Mouse (Mus musculus) liver, adult 2 months (tissue): ENCODE data around the gene Dhx57. TPM values are rescaled to one million over a fixed set of nuclear protein-coding genes. Genes with fewer than 3 reads are reported as not detected.

Experiments used
- DNase-seq: peaks from one replicate; pipeline ENCODE4 v3.0.0-alpha.2; 2011; ENCODE audit warnings: low read depth, low spot score; ENCODE audit errors: extremely low read depth
- H3K27ac ChIP-seq: fragments of 200-500 bp; replicated peaks from 2 replicates; pipeline ENCODE4 v1.5.1; 2012; ENCODE audit warnings: low read depth, mild to moderate bottlenecking, control low read depth, inconsistent platforms, low read length; ENCODE audit not compliant: insufficient read depth
- H3K27me3 ChIP-seq: fragments of 200-500 bp; 2 replicates; pipeline ENCODE4 v1.6.1; 2012; ENCODE audit warnings: mild to moderate bottlenecking, moderate library complexity, low read length, inconsistent platforms; ENCODE audit not compliant: control insufficient read depth, insufficient read depth
- H3K36me3 ChIP-seq: fragments of 200-500 bp; 2 replicates; pipeline ENCODE4 v1.6.1; 2012; ENCODE audit warnings: low read length, inconsistent platforms; ENCODE audit not compliant: control insufficient read depth, insufficient read depth
- H3K4me1 ChIP-seq: fragments of 200-500 bp; 2 replicates; pipeline ENCODE4 v1.6.1; 2011; ENCODE audit warnings: low read length; ENCODE audit not compliant: control insufficient read depth, insufficient read depth
- H3K4me3 ChIP-seq: fragments of 200-500 bp; 2 replicates; pipeline ENCODE4 v1.5.1; 2011; ENCODE audit warnings: low read depth, mild to moderate bottlenecking, control low read depth, low read length, moderate library complexity; ENCODE audit not compliant: insufficient read depth
- H3K79me2 ChIP-seq: fragments of 200-500 bp; 2 replicates; pipeline ENCODE4 v1.6.1; 2012; ENCODE audit warnings: inconsistent platforms, mild to moderate bottlenecking, low read length, moderate library complexity; ENCODE audit not compliant: control insufficient read depth, insufficient read depth
- H3K9ac ChIP-seq: fragments of 200-500 bp; 2 replicates; pipeline ENCODE4 v1.6.1; 2012; ENCODE audit warnings: low read depth, mild to moderate bottlenecking, control low read depth, inconsistent platforms, low read length
- CTCF ChIP-seq: fragments of 200-500 bp; IDR thresholded peaks from 2 replicates; pipeline ENCODE4 v1.5.1; 2011; ENCODE audit warnings: low read depth, low read length, control low read depth
- POLR2A ChIP-seq: fragments of 200-500 bp; IDR thresholded peaks from 2 replicates; pipeline ENCODE4 v1.6.1; 2011; ENCODE audit warnings: low read length, control low read depth; ENCODE audit not compliant: insufficient read depth; ENCODE audit errors: extremely low read depth
- WGBS: fragments of 180-500 bp; shearing (Covaris S2); methylation state at CpG from one replicate; pipeline ENCODE4 v1.1.7; 2018; 5-methylcytosine and 5-hydroxymethylcytosine counted together
- polyA plus RNA-seq: library from polyadenylated mRNA; depleted of rRNA; stranded (reverse); fragments of >200 nt; gene quantifications from 2 replicates; pipeline ENCODE4 v1.2.3, GENCODE M21; 2012; rRNA removed
- total RNA-seq: library from RNA; depleted of rRNA; stranded (reverse); fragments of >200 nt; gene quantifications from 2 replicates; pipeline ENCODE4 v1.2.3, GENCODE M21; 2014; rRNA removed

Gene Dhx57
- total and polyA plus RNA-seq, 2 experiments: 3.7 to 9.3 TPM

- Histone ChIP-seq H3K79me2 (peaks cover 6% of the 10 kb centered on the region; the same call in 1 of the 2 replicates), H3K36me3 (peaks cover 34% of the 10 kb centered on the region), H3K4me3 (peak overlapping the region; percentile 94), H3K4me1 (peaks cover 4% of the 10 kb centered on the region; the same call in 1 of the 2 replicates), H3K27me3 (no peaks in the 10 kb centered on the region), H3K27ac (peak overlapping the region; percentile 49), H3K9ac (peak overlapping the region; percentile 96)
- TF ChIP-seq POLR2A (no peak), CTCF (no peak)
- DNase-seq: no peak
- WGBS: under 1% methylated on average over 36 of the region's 36 CpGs
Observed at GRCm38 (mm10) chr17:80206301-80206670, 84.0 kb downstream of the Dhx57 start.

GRCm38 (mm10) chr17:80205657-80206056, 84.6 kb downstream of the Dhx57 start:
- peaks cover 37% of the 10 kb centered on the region for H3K36me3 ChIP-seq
- TF ChIP-seq CTCF (no peak), POLR2A (no peak)
- H3K4me1 ChIP-seq: peaks cover 4% of the 10 kb centered on the region; the same call in 1 of the 2 replicates
- WGBS: 16% methylated on average over 5 of the region's 5 CpGs
- H3K27me3 ChIP-seq: no peaks in the 10 kb centered on the region
- no peak overlapping the region for H3K27ac ChIP-seq
- no peak for DNase-seq
- no peak overlapping the region; the same call in 1 of the 2 replicates for H3K9ac ChIP-seq
- peaks cover 6% of the 10 kb centered on the region; the same call in 1 of the 2 replicates for H3K79me2 ChIP-seq
- peak overlapping the region; percentile 94; the same call in 1 of the 2 replicates for H3K4me3 ChIP-seq

GRCm38 (mm10) chr17:80199160-80199778, 91.0 kb downstream of the Dhx57 start:
- no peak for TF ChIP-seq CTCF
- no peak for DNase-seq
- peaks cover 39% of the 10 kb centered on the region for H3K36me3 ChIP-seq
- H3K27ac ChIP-seq: no peak overlapping the region; the same call in 1 of the 2 replicates
- no peak overlapping the region for H3K4me3 ChIP-seq
- H3K4me1 ChIP-seq: no peaks in the 10 kb centered on the region
- 92% methylated on average over 3 of the region's 3 CpGs for WGBS
- H3K27me3 ChIP-seq: no peaks in the 10 kb centered on the region
- no peak overlapping the region for H3K9ac ChIP-seq
- no peaks in the 10 kb centered on the region; the same call in 1 of the 2 replicates for H3K79me2 ChIP-seq

GRCm38 (mm10) chr17:80193075-80193474, 97.2 kb downstream of the Dhx57 start:
- Histone ChIP-seq H3K9ac (no peak overlapping the region), H3K27me3 (no peaks in the 10 kb centered on the region), H3K36me3 (no peaks in the 10 kb centered on the region), H3K27ac (no peak overlapping the region), H3K4me1 (no peaks in the 10 kb centered on the region), H3K79me2 (no peaks in the 10 kb centered on the region), H3K4me3 (no peak overlapping the region)
- peak; percentile 45 for DNase-seq
- WGBS: 50% methylated on average over 5 of the region's 5 CpGs
- TF ChIP-seq CTCF: peak; percentile 43
- no peak for TF ChIP-seq POLR2A

Other genes starting within 250 kb of the Dhx57 start
- gene Hnrnpll, start 228.1 kb downstream of the Dhx57 start, total RNA-seq: 26.1 and 27.2 TPM in 2 replicates
- 7.7 and 7.9 TPM in 2 replicates for gene Hnrnpll, start 228.1 kb downstream of the Dhx57 start, polyA plus RNA-seq
- gene Galm, start 163.0 kb downstream of the Dhx57 start, total RNA-seq: 68.6 and 70.5 TPM in 2 replicates
- 81.2 and 98.5 TPM in 2 replicates for gene Galm, start 163.0 kb downstream of the Dhx57 start, polyA plus RNA-seq
- gene Srsf7, start 83.2 kb downstream of the Dhx57 start, total RNA-seq: 20.5 and 22.3 TPM in 2 replicates
- gene Srsf7, start 83.2 kb downstream of the Dhx57 start, polyA plus RNA-seq: 13.2 and 20.6 TPM in 2 replicates
- gene Ttc39d, start 83.0 kb downstream of the Dhx57 start, total RNA-seq: not detected in 2 replicates
- not detected in 2 replicates for gene Ttc39d, start 83.0 kb downstream of the Dhx57 start, polyA plus RNA-seq
- 4.9 and 5.9 TPM in 2 replicates for gene Gemin6, start 66.0 kb downstream of the Dhx57 start, total RNA-seq
- gene Gemin6, start 66.0 kb downstream of the Dhx57 start, polyA plus RNA-seq: 2.2 and 2.3 TPM in 2 replicates
- 9.3 and 9.6 TPM in 2 replicates for gene Morn2, start 273 bp downstream of the Dhx57 start, total RNA-seq
- 3.0 and 4.2 TPM in 2 replicates for gene Morn2, start 273 bp downstream of the Dhx57 start, polyA plus RNA-seq
- gene Arhgef33, start 16.9 kb upstream of the Dhx57 start, total RNA-seq: not detected in 2 replicates
- gene Arhgef33, start 16.9 kb upstream of the Dhx57 start, polyA plus RNA-seq: not detected in 2 replicates
- gene Gm10190, start 83.1 kb upstream of the Dhx57 start, total RNA-seq: not detected in 2 replicates
- gene Gm10190, start 83.1 kb upstream of the Dhx57 start, polyA plus RNA-seq: not detected in 2 replicates
- gene Sos1, start 190.0 kb upstream of the Dhx57 start, total RNA-seq: 11.8 and 12.0 TPM in 2 replicates
- gene Sos1, start 190.0 kb upstream of the Dhx57 start, polyA plus RNA-seq: 2.8 TPM in 2 replicates